Mouse (Mus musculus) stomach, embryonic 15.5 days (tissue): Measurements from ENCODE around the gene Kif26a. TPM values are rescaled to one million over a fixed set of nuclear protein-coding genes. Genes with fewer than 3 reads are reported as not detected.

Experiments
- ATAC-seq: fragments of 200-750 bp; cut with Nextera tagmentation; 2 replicates; pipeline ENCODE4 v1.8.0; 2017; ENCODE audit warnings: low read depth, moderate number of reproducible peaks, moderate TSS enrichment; ENCODE audit not compliant: insufficient read depth, low FRiP score
- H3K27ac ChIP-seq: fragments of 300-500 bp; sonication (generic); 2 replicates; pipeline ENCODE4 v1.5.1; 2015; ENCODE audit warnings: mild to moderate bottlenecking, inconsistent platforms
- H3K27me3 ChIP-seq: fragments of 300-500 bp; sonication (generic); replicated peaks from 2 replicates; pipeline ENCODE4 v1.6.1; 2015; ENCODE audit warnings: inconsistent platforms
- H3K36me3 ChIP-seq: fragments of 300-500 bp; sonication (generic); 2 replicates; pipeline ENCODE4 v1.6.1; 2015; ENCODE audit warnings: inconsistent platforms
- H3K4me1 ChIP-seq: fragments of 300-500 bp; sonication (generic); 2 replicates; pipeline ENCODE4 v1.6.1; 2015; ENCODE audit warnings: inconsistent platforms
- H3K4me2 ChIP-seq: fragments of 300-500 bp; sonication (generic); 2 replicates; pipeline ENCODE4 v1.6.1; 2015; ENCODE audit warnings: mild to moderate bottlenecking, inconsistent platforms
- H3K4me3 ChIP-seq: fragments of 300-500 bp; sonication (generic); replicated peaks from 2 replicates; pipeline ENCODE4 v1.5.1; 2015; ENCODE audit warnings: inconsistent platforms
- H3K9ac ChIP-seq: fragments of 300-500 bp; sonication (generic); 2 replicates; pipeline ENCODE4 v1.6.1; 2015; ENCODE audit warnings: inconsistent platforms
- H3K9me3 ChIP-seq: fragments of 300-500 bp; sonication (generic); 2 replicates; pipeline ENCODE4 v1.6.1; 2016; ENCODE audit warnings: inconsistent platforms
- WGBS: fragments of 180-500 bp; shearing (Covaris S2); methylation state at CpG from one replicate; pipeline ENCODE4 v1.1.7; 2015; 5-methylcytosine and 5-hydroxymethylcytosine counted together
- microRNA counts: library from miRNA; unstranded; fragments of <30 nt; microRNA quantifications from one replicate; lab custom pipeline; 2016
- microRNA-seq: library from miRNA; unstranded; fragments of <30 nt; microRNA quantifications from one replicate; pipeline ENCODE4, GENCODE M21; 2016
- polyA plus RNA-seq: library from polyadenylated mRNA; unstranded; fragments of >200 nt; fragmentation: Nextera tagmentation; extraction: Ambion mirVana; gene quantifications from 2 replicates; pipeline ENCODE4 v1.2.1, GENCODE M21; 2015

The Kif26a gene
- polyA plus RNA-seq, 1 experiment from 2014 or later: 2.9 TPM

DNA sequence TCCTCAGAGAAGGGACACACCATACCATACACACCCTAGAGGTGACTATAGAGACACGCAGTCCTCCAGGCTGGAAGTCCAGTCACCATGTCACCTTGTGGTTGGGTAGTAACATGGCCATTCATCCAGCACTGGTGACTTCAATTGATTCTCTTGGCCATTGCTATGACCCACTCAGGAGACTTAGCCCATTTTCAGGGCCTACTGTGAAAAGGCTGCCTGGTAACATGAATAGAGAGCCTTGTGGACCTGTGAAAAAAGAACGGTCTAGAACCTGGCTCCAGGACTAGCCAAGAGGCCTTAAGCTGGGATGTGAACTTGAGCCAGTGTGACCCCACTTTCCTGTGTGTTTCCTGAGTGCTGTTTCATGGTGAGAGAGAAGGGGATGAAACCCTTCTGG, 80.6 kb downstream of the Kif26a start:
- no peaks in the 10 kb centered on the region for H3K4me1 ChIP-seq
- 94% methylated on average over 2 of the region's 2 CpGs for WGBS

GRCm38 (mm10) chr12:112229084-112229483, 83.1 kb downstream of the Kif26a start:
- no peak for ATAC-seq
- Histone ChIP-seq H3K4me3 (no peak overlapping the region), H3K36me3 (no peaks in the 10 kb centered on the region), H3K27me3 (no peaks in the 10 kb centered on the region), H3K9ac (no peak overlapping the region), H3K4me1 (no peaks in the 10 kb centered on the region), H3K4me2 (no peak overlapping the region), H3K9me3 (no peaks in the 10 kb centered on the region), H3K27ac (no peak overlapping the region)
- 51% methylated on average over 10 of the region's 10 CpGs for WGBS

More for the DNA sequence above, 80.6 kb downstream of the Kif26a start:
- no peaks in the 10 kb centered on the region for H3K9me3 ChIP-seq
- no peaks in the 10 kb centered on the region for H3K36me3 ChIP-seq
- H3K4me2 ChIP-seq: no peak overlapping the region
- H3K27ac ChIP-seq: no peak overlapping the region
- no peak for ATAC-seq
- no peaks in the 10 kb centered on the region for H3K27me3 ChIP-seq
- no peak overlapping the region for H3K9ac ChIP-seq
- H3K4me3 ChIP-seq: no peak overlapping the region

DNA sequence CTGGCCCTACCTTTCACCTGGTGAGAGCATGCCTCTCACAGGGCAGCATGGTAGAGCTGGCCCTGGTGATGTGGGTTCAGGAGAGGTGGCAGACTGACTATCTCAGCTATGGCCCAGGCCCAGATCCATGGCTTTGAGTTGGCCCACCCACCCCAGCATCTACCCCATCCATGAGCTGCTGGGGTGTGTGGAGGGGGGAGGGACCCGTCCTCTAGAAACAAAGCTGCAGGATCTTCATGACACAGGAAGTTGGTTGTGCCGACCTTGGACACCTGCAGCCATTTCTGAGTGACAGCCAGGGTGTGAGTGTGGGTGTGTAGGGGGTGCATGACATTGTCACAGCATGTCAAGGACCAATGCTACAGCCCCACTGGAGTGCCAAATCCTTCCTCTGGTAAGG, 84.2 kb downstream of the Kif26a start:
- Histone ChIP-seq H3K36me3 (no peaks in the 10 kb centered on the region), H3K4me3 (no peak overlapping the region), H3K9ac (no peak overlapping the region), H3K27ac (no peak overlapping the region), H3K9me3 (no peaks in the 10 kb centered on the region), H3K4me2 (no peak overlapping the region), H3K4me1 (no peaks in the 10 kb centered on the region), H3K27me3 (no peaks in the 10 kb centered on the region)
- ATAC-seq: no peak
- WGBS: 60% methylated on average over 2 of the region's 2 CpGs

MicroRNAs within 50 kb of the gene (microRNA counts, 519-probe panel; counts per million panel counts)
- microRNA mmu-miR-203 (lab: Ali Mortazavi, UCI): 3,333 counts per million, percentile 84 among the panel's probes with 10 or more counts

Small RNA genes within 50 kb of the gene (microRNA-seq; reads per million reads assigned to microRNA genes)
- gene Mir203 (7,789 reads per million, percentile 93 among the genes with 10 or more reads in this experiment), gene Mir3073a (not detected), gene Mir3073b (not detected)

Other genes starting within 250 kb of the Kif26a start
- gene Ppp1r13b, start 238.1 kb upstream of the Kif26a start, polyA plus RNA-seq: 22.8 and 22.9 TPM in 2 replicates
- gene Atp5mpl, start 179.2 kb upstream of the Kif26a start, polyA plus RNA-seq: 711 and 748 TPM in 2 replicates
- gene Tdrd9, start 174.6 kb upstream of the Kif26a start, polyA plus RNA-seq: 0.23 and 0.27 TPM in 2 replicates
- not detected in 2 replicates for gene Rd3l, start 164.9 kb upstream of the Kif26a start, polyA plus RNA-seq
- gene Aspg, start 39.5 kb upstream of the Kif26a start, polyA plus RNA-seq: 6.1 and 9.2 TPM in 2 replicates